Mouse (Mus musculus): ENCODE data around the gene Gm20388. TPM values are rescaled to one million over a fixed set of nuclear protein-coding genes. Genes with fewer than 3 reads are reported as not detected.
A peak's percentile ranks its signal among the peaks of the same experiment; 100 is the strongest.

The Gm20388 gene
- polyA plus RNA-seq, 1 experiment from 2014 or later: not detected

GRCm38 (mm10) chr8:119944096-119944811, 33.6 kb downstream of the Gm20388 start:
- ATAC-seq (replicated peaks): peak; percentile 72
- H3K27me3 ChIP-seq: no peaks in the 10 kb centered on the region
- no peak overlapping the region for H3K27ac ChIP-seq (replicated peaks)
- H3K4me3 ChIP-seq: no peak overlapping the region
- no peaks in the 10 kb centered on the region for H3K9me3 ChIP-seq
- 69% methylated on average over 9 of the region's 9 CpGs for WGBS
- peaks cover 3% of the 10 kb centered on the region; the same call in 1 of the 2 replicates for H3K4me1 ChIP-seq
- H3K9ac ChIP-seq (replicated peaks): no peak overlapping the region
- H3K36me3 ChIP-seq: peaks cover 22% of the 10 kb centered on the region
- no peak overlapping the region for H3K4me2 ChIP-seq (replicated peaks)

GRCm38 (mm10) chr8:119946326-119946865, 35.8 kb downstream of the Gm20388 start:
- Histone ChIP-seq H3K36me3 (peaks cover 34% of the 10 kb centered on the region), H3K4me3 (no peak overlapping the region), H3K27ac (replicated peaks) (no peak overlapping the region), H3K4me1 (peaks cover 3% of the 10 kb centered on the region; the same call in 1 of the 2 replicates), H3K4me2 (replicated peaks) (no peak overlapping the region), H3K9me3 (no peaks in the 10 kb centered on the region), H3K9ac (replicated peaks) (no peak overlapping the region), H3K27me3 (no peaks in the 10 kb centered on the region)
- 73% methylated on average over 8 of the region's 8 CpGs for WGBS
- ATAC-seq (replicated peaks): no peak

- no peaks in the 10 kb centered on the region for H3K27me3 ChIP-seq
- WGBS: 87% methylated on average over 19 of the region's 19 CpGs
- H3K4me1 ChIP-seq: peaks cover 3% of the 10 kb centered on the region; the same call in 1 of the 2 replicates
- H3K27ac ChIP-seq (replicated peaks): no peak overlapping the region
- H3K9me3 ChIP-seq: no peaks in the 10 kb centered on the region
- no peak overlapping the region for H3K9ac ChIP-seq (replicated peaks)
- H3K36me3 ChIP-seq: peaks cover 32% of the 10 kb centered on the region
- H3K4me2 ChIP-seq (replicated peaks): no peak overlapping the region
- H3K4me3 ChIP-seq: no peak overlapping the region
- no peak for ATAC-seq (replicated peaks)
These were observed 37.0 kb downstream of the Gm20388 start for GRCm38 (mm10) chr8:119947653-119948052.

- Histone ChIP-seq H3K9ac (replicated peaks) (no peak overlapping the region), H3K9me3 (no peaks in the 10 kb centered on the region), H3K27me3 (no peaks in the 10 kb centered on the region), H3K4me3 (no peak overlapping the region), H3K4me1 (peaks cover 3% of the 10 kb centered on the region; the same call in 1 of the 2 replicates), H3K36me3 (peaks cover 39% of the 10 kb centered on the region), H3K4me2 (replicated peaks) (no peak overlapping the region), H3K27ac (replicated peaks) (no peak overlapping the region)
- ATAC-seq (replicated peaks): no peak
- WGBS: 74% methylated on average over 15 of the region's 15 CpGs
These were observed 37.7 kb downstream of the Gm20388 start for GRCm38 (mm10) chr8:119948340-119948739.

GRCm38 (mm10) chr8:119952282-119952681, 41.6 kb downstream of the Gm20388 start:
- Histone ChIP-seq H3K36me3 (peaks cover 72% of the 10 kb centered on the region), H3K4me1 (peaks cover 3% of the 10 kb centered on the region; the same call in 1 of the 2 replicates), H3K4me2 (replicated peaks) (no peak overlapping the region), H3K9ac (replicated peaks) (no peak overlapping the region), H3K27me3 (no peaks in the 10 kb centered on the region), H3K4me3 (no peak overlapping the region), H3K9me3 (no peaks in the 10 kb centered on the region), H3K27ac (replicated peaks) (no peak overlapping the region)
- WGBS: 74% methylated on average over 7 of the region's 7 CpGs
- ATAC-seq (replicated peaks): no peak

- no peak overlapping the region for H3K27ac ChIP-seq (replicated peaks)
- ATAC-seq (replicated peaks): no peak
- peaks cover 3% of the 10 kb centered on the region; the same call in 1 of the 2 replicates for H3K4me1 ChIP-seq
- peaks cover 77% of the 10 kb centered on the region for H3K36me3 ChIP-seq
- H3K4me2 ChIP-seq (replicated peaks): no peak overlapping the region
- no peak overlapping the region for H3K9ac ChIP-seq (replicated peaks)
- no peak overlapping the region for H3K4me3 ChIP-seq
- 47% methylated on average over 5 of the region's 5 CpGs for WGBS
- no peaks in the 10 kb centered on the region for H3K9me3 ChIP-seq
- H3K27me3 ChIP-seq: no peaks in the 10 kb centered on the region
These were observed 42.1 kb downstream of the Gm20388 start for GRCm38 (mm10) chr8:119952747-119953146.

GRCm38 (mm10) chr8:119955333-119955732, 44.7 kb downstream of the Gm20388 start:
- no peaks in the 10 kb centered on the region for H3K9me3 ChIP-seq
- ATAC-seq (replicated peaks): no peak
- no peaks in the 10 kb centered on the region for H3K27me3 ChIP-seq
- 97% methylated on average over 8 of the region's 8 CpGs for WGBS
- peaks cover 3% of the 10 kb centered on the region for H3K4me1 ChIP-seq
- H3K9ac ChIP-seq (replicated peaks): no peak overlapping the region
- no peak overlapping the region for H3K4me3 ChIP-seq
- H3K4me2 ChIP-seq (replicated peaks): no peak overlapping the region
- peaks cover 77% of the 10 kb centered on the region for H3K36me3 ChIP-seq
- H3K27ac ChIP-seq (replicated peaks): no peak overlapping the region

- H3K27me3 ChIP-seq: no peaks in the 10 kb centered on the region
- H3K27ac ChIP-seq (replicated peaks): no peak overlapping the region
- H3K9ac ChIP-seq (replicated peaks): no peak overlapping the region
- no peak overlapping the region for H3K4me2 ChIP-seq (replicated peaks)
- H3K4me3 ChIP-seq: no peak overlapping the region
- no peaks in the 10 kb centered on the region for H3K9me3 ChIP-seq
- WGBS: 96% methylated on average over 10 of the region's 10 CpGs
- no peak for ATAC-seq (replicated peaks)
- peaks cover 10% of the 10 kb centered on the region for H3K4me1 ChIP-seq
- peaks cover 51% of the 10 kb centered on the region for H3K36me3 ChIP-seq
These were observed 47.4 kb downstream of the Gm20388 start for GRCm38 (mm10) chr8:119958076-119958475.

GRCm38 (mm10) chr8:119960531-119961104, 50.0 kb downstream of the Gm20388 start:
- Histone ChIP-seq H3K4me3 (no peak overlapping the region), H3K4me2 (replicated peaks) (no peak overlapping the region), H3K9me3 (no peaks in the 10 kb centered on the region), H3K4me1 (peaks cover 10% of the 10 kb centered on the region), H3K27ac (replicated peaks) (peak overlapping the region; percentile 79), H3K27me3 (no peaks in the 10 kb centered on the region), H3K36me3 (peaks cover 26% of the 10 kb centered on the region), H3K9ac (replicated peaks) (no peak overlapping the region)
- peak; percentile 84 for ATAC-seq (replicated peaks)
- 23% methylated on average over 5 of the region's 5 CpGs for WGBS

- no peaks in the 10 kb centered on the region for H3K27me3 ChIP-seq
- no peak overlapping the region for H3K27ac ChIP-seq (replicated peaks)
- no peak overlapping the region for H3K4me3 ChIP-seq
- no peak overlapping the region for H3K9ac ChIP-seq (replicated peaks)
- no peaks in the 10 kb centered on the region for H3K9me3 ChIP-seq
- no peak overlapping the region for H3K4me2 ChIP-seq (replicated peaks)
- peaks cover 10% of the 10 kb centered on the region for H3K4me1 ChIP-seq
- WGBS: 86% methylated on average over 4 of the region's 4 CpGs
- H3K36me3 ChIP-seq: no peaks in the 10 kb centered on the region
- ATAC-seq (replicated peaks): no peak
These were observed 54.2 kb downstream of the Gm20388 start for GRCm38 (mm10) chr8:119964859-119965258.

GRCm38 (mm10) chr8:119967435-119967834, 56.8 kb downstream of the Gm20388 start:
- Histone ChIP-seq H3K9me3 (no peaks in the 10 kb centered on the region), H3K36me3 (no peaks in the 10 kb centered on the region), H3K4me3 (no peak overlapping the region), H3K27ac (replicated peaks) (no peak overlapping the region), H3K9ac (replicated peaks) (no peak overlapping the region), H3K4me2 (replicated peaks) (no peak overlapping the region), H3K4me1 (no peaks in the 10 kb centered on the region), H3K27me3 (no peaks in the 10 kb centered on the region)
- no peak for ATAC-seq (replicated peaks)
- WGBS: 91% methylated on average over 9 of the region's 9 CpGs

GRCm38 (mm10) chr8:119970169-119970568, 59.5 kb downstream of the Gm20388 start:
- Histone ChIP-seq H3K4me3 (no peak overlapping the region), H3K27ac (replicated peaks) (no peak overlapping the region), H3K4me2 (replicated peaks) (no peak overlapping the region), H3K9me3 (no peaks in the 10 kb centered on the region), H3K27me3 (no peaks in the 10 kb centered on the region), H3K36me3 (no peaks in the 10 kb centered on the region), H3K9ac (replicated peaks) (no peak overlapping the region), H3K4me1 (no peaks in the 10 kb centered on the region)
- 78% methylated on average over 9 of the region's 9 CpGs for WGBS
- no peak for ATAC-seq (replicated peaks)

Data from forebrain, embryonic 15.5 days (tissue).